Mouse (Mus musculus) retina, postnatal 1 day (tissue): ENCODE measurements at regions not wholly inside any gene's neighbourhood (a gene's known extent, or its start where the extent isn't known, plus 50 kb on each side); places are given as distances from the start of the nearest gene placed in this dataset.

Experiments used
- DNase-seq: peaks from one replicate; pipeline ENCODE4 v3.0.0-alpha.2; 2012

- no peak for DNase-seq
Measured at GRCm38 (mm10) chrX:11180194-11180816, 118.8 kb upstream of the H2al1a start.

- DNase-seq: no peak
Measured at GRCm38 (mm10) chrX:11181855-11182254, 117.2 kb upstream of the H2al1a start.

GRCm38 (mm10) chrX:11190851-11191250 is 108.2 kb upstream of the H2al1a start:
- no peak for DNase-seq

DNA sequence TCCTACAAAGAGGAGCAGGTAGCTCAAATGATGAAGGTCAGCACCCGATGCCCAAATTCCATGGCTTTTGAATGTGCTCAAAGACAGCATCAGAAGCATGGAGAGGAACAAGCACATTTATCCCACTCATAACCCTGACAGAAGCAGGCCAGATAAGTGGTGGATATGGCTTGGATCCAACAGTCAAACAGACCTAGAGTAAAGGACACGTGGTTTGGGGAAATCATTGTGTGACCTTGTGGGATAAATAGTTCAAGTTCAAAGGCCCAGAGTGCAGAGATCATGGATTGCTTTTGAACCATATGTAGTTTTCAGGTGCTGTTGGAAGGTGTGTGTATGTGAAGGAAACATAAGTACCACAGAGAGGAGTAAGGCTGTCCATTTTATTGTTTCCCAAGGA is 94.9 kb upstream of the H2al1a start:
- no peak for DNase-seq

GRCm38 (mm10) chrX:11209895-11210294 is 89.2 kb upstream of the H2al1a start:
- no peak for DNase-seq

DNA sequence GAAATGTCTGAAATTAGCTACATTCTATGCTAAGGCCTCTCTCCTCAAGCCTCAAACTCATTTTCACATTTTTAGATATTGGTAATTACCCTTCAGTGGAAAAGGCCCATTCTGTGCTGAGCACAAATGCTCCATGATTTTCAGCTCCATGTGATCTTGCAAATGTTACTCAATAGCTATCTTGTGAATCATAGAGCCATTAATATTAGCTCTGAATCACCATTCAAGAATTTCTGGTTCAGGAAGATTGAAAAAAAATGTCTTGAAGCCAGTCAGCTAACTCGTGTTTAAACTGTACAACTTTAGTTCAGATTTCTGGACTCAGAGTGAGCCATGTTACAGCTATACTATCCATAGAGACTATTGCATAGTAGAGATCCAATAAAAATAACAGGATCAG is 86.2 kb upstream of the H2al1a start:
- DNase-seq: no peak

- DNase-seq: peak; percentile 60
Measured at GRCm38 (mm10) chrX:11213492-11213891, 85.6 kb upstream of the H2al1a start.

- DNase-seq: no peak
Measured at GRCm38 (mm10) chrX:11239066-11239465, 60.0 kb upstream of the H2al1a start.

GRCm38 (mm10) chrX:11245576-11245975 is 53.5 kb upstream of the H2al1a start:
- DNase-seq: no peak
